Mouse (Mus musculus) neural tube, embryonic 12.5 days (tissue): ENCODE data around the gene Polrmt. TPM values are rescaled to one million over a fixed set of nuclear protein-coding genes. Genes with fewer than 3 reads are reported as not detected.

Experiments
- ATAC-seq: fragments of 200-750 bp; cut with Nextera tagmentation; 2 replicates; pipeline ENCODE4 v1.8.0; 2017; ENCODE audit warnings: low read depth, mild to moderate bottlenecking, moderate TSS enrichment, moderate library complexity; ENCODE audit not compliant: low FRiP score
- H3K27ac ChIP-seq: fragments of 300-500 bp; sonication (generic); 2 replicates; pipeline ENCODE4 v1.5.1; 2016
- H3K27me3 ChIP-seq: fragments of 300-500 bp; sonication (generic); replicated peaks from 2 replicates; pipeline ENCODE4 v1.6.1; 2016; ENCODE audit warnings: mild to moderate bottlenecking
- H3K36me3 ChIP-seq: fragments of 300-500 bp; sonication (generic); 2 replicates; pipeline ENCODE4 v1.6.1; 2016; ENCODE audit warnings: mild to moderate bottlenecking
- H3K4me1 ChIP-seq: fragments of 300-500 bp; sonication (generic); 2 replicates; pipeline ENCODE4 v1.6.1; 2016
- H3K4me2 ChIP-seq: fragments of 300-500 bp; sonication (generic); replicated peaks from 2 replicates; pipeline ENCODE4 v1.6.1; 2016; ENCODE audit warnings: mild to moderate bottlenecking
- H3K4me3 ChIP-seq: fragments of 300-500 bp; sonication (generic); 2 replicates; pipeline ENCODE4 v1.5.1; 2016
- H3K9ac ChIP-seq: fragments of 300-500 bp; sonication (generic); 2 replicates; pipeline ENCODE4 v1.6.1; 2016; ENCODE audit warnings: mild to moderate bottlenecking
- H3K9me3 ChIP-seq: fragments of 300-500 bp; sonication (generic); 2 replicates; pipeline ENCODE4 v1.6.1; 2016; ENCODE audit warnings: mild to moderate bottlenecking
- WGBS: fragments of 180-500 bp; shearing (Covaris S2); methylation state at CpG from one replicate; pipeline ENCODE4 v1.1.7; 2016; 5-methylcytosine and 5-hydroxymethylcytosine counted together
- polyA plus RNA-seq: library from polyadenylated mRNA; unstranded; fragments of >200 nt; fragmentation: Nextera tagmentation; extraction: Ambion mirVana; gene quantifications from 2 replicates; pipeline ENCODE4 v1.2.1, GENCODE M21; 2016

Gene Polrmt
- polyA plus RNA-seq, 1 experiment from 2014 or later: 44.7 TPM

- Histone ChIP-seq H3K9ac (no peak overlapping the region), H3K9me3 (no peaks in the 10 kb centered on the region), H3K4me2 (no peak overlapping the region), H3K4me3 (no peak overlapping the region), H3K27ac (no peak overlapping the region), H3K36me3 (no peaks in the 10 kb centered on the region), H3K27me3 (peaks cover 32% of the 10 kb centered on the region), H3K4me1 (peaks cover 16% of the 10 kb centered on the region)
- 37% methylated on average over 27 of the region's 27 CpGs for WGBS
- ATAC-seq: no peak
Observed at GRCm38 (mm10) chr10:79783920-79784800, 37.8 kb upstream of the Polrmt start.

GRCm38 (mm10) chr10:79783050-79783449, 36.7 kb upstream of the Polrmt start:
- Histone ChIP-seq H3K4me3 (no peak overlapping the region), H3K36me3 (no peaks in the 10 kb centered on the region), H3K4me1 (peaks cover 26% of the 10 kb centered on the region), H3K27me3 (peaks cover 43% of the 10 kb centered on the region), H3K9me3 (no peaks in the 10 kb centered on the region), H3K27ac (no peak overlapping the region), H3K4me2 (no peak overlapping the region), H3K9ac (no peak overlapping the region)
- ATAC-seq: no peak
- 71% methylated on average over 7 of the region's 7 CpGs for WGBS

GRCm38 (mm10) chr10:79781956-79782355, 35.6 kb upstream of the Polrmt start:
- WGBS: 47% methylated on average over 5 of the region's 5 CpGs
- H3K9ac ChIP-seq: no peak overlapping the region
- H3K4me2 ChIP-seq: no peak overlapping the region
- no peak for ATAC-seq
- H3K27ac ChIP-seq: no peak overlapping the region
- H3K27me3 ChIP-seq: peaks cover 54% of the 10 kb centered on the region
- H3K36me3 ChIP-seq: no peaks in the 10 kb centered on the region
- H3K9me3 ChIP-seq: no peaks in the 10 kb centered on the region
- no peak overlapping the region for H3K4me3 ChIP-seq
- H3K4me1 ChIP-seq: peaks cover 36% of the 10 kb centered on the region

DNA sequence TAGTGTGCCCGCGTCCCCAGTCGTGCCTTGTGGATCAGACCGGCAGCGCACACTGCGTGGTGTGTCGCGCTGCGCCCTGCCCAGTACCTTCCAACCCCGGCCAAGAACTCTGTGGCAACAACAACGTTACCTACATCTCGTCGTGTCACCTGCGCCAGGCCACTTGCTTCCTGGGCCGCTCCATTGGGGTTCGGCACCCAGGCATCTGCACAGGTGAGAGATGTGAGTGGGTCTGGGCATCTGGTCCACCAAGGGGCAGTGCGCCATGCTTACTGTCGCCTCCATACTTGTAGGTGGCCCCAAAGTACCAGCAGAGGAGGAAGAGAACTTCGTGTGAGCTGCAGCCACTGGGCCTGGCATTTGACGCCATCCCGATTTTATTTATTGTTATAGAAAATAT, 34.8 kb upstream of the Polrmt start:
- no peak overlapping the region for H3K27ac ChIP-seq
- no peaks in the 10 kb centered on the region for H3K9me3 ChIP-seq
- H3K27me3 ChIP-seq: peaks cover 62% of the 10 kb centered on the region
- no peak for ATAC-seq
- no peak overlapping the region for H3K9ac ChIP-seq
- 29% methylated on average over 21 of the region's 21 CpGs for WGBS
- H3K36me3 ChIP-seq: no peaks in the 10 kb centered on the region
- H3K4me2 ChIP-seq: peak overlapping the region; percentile 69
- peaks cover 38% of the 10 kb centered on the region for H3K4me1 ChIP-seq
- no peak overlapping the region for H3K4me3 ChIP-seq

DNA sequence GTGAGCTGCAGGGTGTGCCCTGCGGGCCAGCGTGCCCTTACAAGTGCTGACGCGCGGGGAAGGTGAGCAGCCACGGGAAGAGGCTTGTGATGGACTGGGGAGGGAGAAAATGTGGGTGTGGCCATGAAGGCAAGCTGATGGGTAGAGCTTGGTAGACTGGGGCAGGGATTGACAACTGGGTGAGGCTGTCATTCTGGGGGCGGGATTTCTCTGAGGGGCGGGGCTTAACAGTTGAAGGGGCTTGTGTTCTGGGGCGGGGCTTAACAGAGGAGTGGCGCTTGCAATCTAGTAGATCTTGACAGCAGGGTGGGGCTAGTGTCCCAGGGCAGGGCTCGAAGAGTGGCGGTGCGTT, 34.3 kb upstream of the Polrmt start:
- Histone ChIP-seq H3K4me3 (peak overlapping the region; percentile 34), H3K4me2 (peak overlapping the region; percentile 69), H3K27me3 (peaks cover 63% of the 10 kb centered on the region), H3K9ac (0 out of 2 replicates have a peak overlapping the region, but pooled peaks have one; percentile 2), H3K36me3 (no peaks in the 10 kb centered on the region), H3K4me1 (peaks cover 38% of the 10 kb centered on the region), H3K9me3 (no peaks in the 10 kb centered on the region), H3K27ac (no peak overlapping the region)
- no peak; the same call in 1 of the 2 replicates for ATAC-seq
- 2% methylated on average over 13 of the region's 13 CpGs for WGBS

GRCm38 (mm10) chr10:79779784-79780663, 33.6 kb upstream of the Polrmt start:
- Histone ChIP-seq H3K4me3 (peak overlapping the region; percentile 34), H3K9ac (0 out of 2 replicates have a peak overlapping the region, but pooled peaks have one; percentile 2), H3K27me3 (peaks cover 63% of the 10 kb centered on the region), H3K4me2 (peak overlapping the region; percentile 69), H3K36me3 (no peaks in the 10 kb centered on the region), H3K4me1 (peaks cover 38% of the 10 kb centered on the region), H3K27ac (no peak overlapping the region), H3K9me3 (0 out of 2 replicates have a peak, but pooled peaks cover 3% of the 10 kb centered on the region)
- 1% methylated on average over 55 of the region's 55 CpGs for WGBS
- peak; percentile 92 for ATAC-seq

DNA sequence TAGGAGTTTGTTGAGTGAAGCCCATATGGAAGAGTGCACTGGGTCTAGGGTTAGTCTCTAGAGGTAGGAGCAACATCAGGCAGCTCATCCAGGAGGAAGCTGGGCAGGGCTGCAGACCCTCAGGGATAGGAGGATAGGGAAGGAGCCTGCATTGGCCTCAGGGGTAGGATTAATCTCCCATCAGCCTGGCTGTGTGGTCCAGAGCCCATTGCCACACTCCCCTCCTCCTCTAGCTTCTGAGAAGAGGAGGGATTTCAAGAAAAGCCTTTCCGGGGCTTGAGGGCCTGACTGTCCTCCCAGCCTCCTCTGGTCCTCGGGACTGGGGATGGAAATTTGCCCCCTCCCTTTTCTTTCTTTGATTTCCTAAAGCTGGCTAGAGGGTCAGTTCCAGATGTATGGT, 32.8 kb upstream of the Polrmt start:
- Histone ChIP-seq H3K9ac (no peak overlapping the region), H3K4me3 (no peak overlapping the region)

DNA sequence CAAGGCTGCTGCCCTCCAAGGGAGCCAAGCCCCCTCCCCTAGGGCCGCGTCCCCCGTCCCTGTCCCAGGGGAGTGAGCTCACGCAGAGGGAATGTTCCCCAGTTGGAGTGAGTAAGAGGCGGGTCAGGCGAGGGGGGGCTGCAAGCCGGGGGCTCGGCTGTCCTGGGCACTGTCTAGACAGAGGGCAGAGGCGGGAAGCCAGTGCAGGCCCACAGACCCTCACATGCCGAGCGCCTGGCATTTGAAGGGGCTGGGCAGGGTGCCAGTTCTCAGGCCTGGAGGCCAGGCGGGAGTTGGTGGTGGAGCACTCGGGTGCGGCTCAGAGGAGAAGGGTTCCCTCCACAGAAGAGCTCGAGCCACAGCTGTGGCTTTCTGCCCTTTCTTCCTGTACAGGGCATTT, 31.6 kb upstream of the Polrmt start:
- H3K9me3 ChIP-seq: 0 out of 2 replicates have a peak, but pooled peaks cover 6% of the 10 kb centered on the region
- no peak for ATAC-seq
- peaks cover 56% of the 10 kb centered on the region for H3K27me3 ChIP-seq
- peak overlapping the region; percentile 7; the same call in 1 of the 2 replicates for H3K4me3 ChIP-seq
- peaks cover 38% of the 10 kb centered on the region for H3K4me1 ChIP-seq
- no peaks in the 10 kb centered on the region for H3K36me3 ChIP-seq
- H3K4me2 ChIP-seq: peak overlapping the region; percentile 20; the same call in 1 of the 2 replicates
- H3K9ac ChIP-seq: no peak overlapping the region
- H3K27ac ChIP-seq: no peak overlapping the region
- WGBS: 14% methylated on average over 15 of the region's 15 CpGs

More for the DNA sequence above, 32.8 kb upstream of the Polrmt start:
- H3K4me1 ChIP-seq: peaks cover 38% of the 10 kb centered on the region
- H3K9me3 ChIP-seq: 0 out of 2 replicates have a peak, but pooled peaks cover 6% of the 10 kb centered on the region
- peaks cover 57% of the 10 kb centered on the region for H3K27me3 ChIP-seq
- no peak for ATAC-seq
- 21% methylated on average over 2 of the region's 2 CpGs for WGBS
- no peaks in the 10 kb centered on the region for H3K36me3 ChIP-seq
- H3K4me2 ChIP-seq: peak overlapping the region; percentile 69; the same call in 1 of the 2 replicates
- no peak overlapping the region for H3K27ac ChIP-seq

DNA sequence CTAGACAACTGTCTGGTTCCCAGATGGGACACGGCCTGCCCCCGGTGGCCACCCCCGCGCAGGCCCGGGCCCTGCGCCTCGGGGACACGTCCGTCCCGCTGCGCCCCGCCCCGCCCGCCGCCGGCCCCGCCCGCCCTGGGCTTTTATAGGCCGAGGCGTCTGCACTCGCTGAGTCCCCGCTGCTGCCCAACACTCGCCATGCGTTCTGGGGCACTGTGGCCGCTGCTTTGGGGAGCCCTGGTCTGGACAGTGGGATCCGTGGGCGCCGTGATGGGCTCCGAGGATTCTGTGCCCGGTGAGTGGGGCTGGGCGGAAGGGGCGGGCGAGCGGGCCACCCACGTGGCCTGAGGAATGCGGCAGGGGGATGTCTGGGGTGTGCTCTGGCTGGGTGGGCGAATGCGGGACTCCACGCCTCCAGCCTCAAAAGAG, 30.7 kb upstream of the Polrmt start, which contains the start of gene Fstl3:
Gene Fstl3 (plus strand): TSS at position 170 of the 429 bp plus-strand sequence.
- no peaks in the 10 kb centered on the region for H3K36me3 ChIP-seq
- H3K9me3 ChIP-seq: 0 out of 2 replicates have a peak, but pooled peaks cover 6% of the 10 kb centered on the region
- H3K4me3 ChIP-seq: peak within 1 kb of the TSS; percentile 31
- peaks cover 51% of the 10 kb centered on the region for H3K27me3 ChIP-seq
- no peak for ATAC-seq
- H3K9ac ChIP-seq: peak within 1 kb of the TSS; percentile 43
- peaks cover 38% of the 10 kb centered on the region for H3K4me1 ChIP-seq
- H3K4me2 ChIP-seq: peak within 1 kb of the TSS; percentile 62
- 2% methylated on average over 39 of the region's 39 CpGs for WGBS
- H3K27ac ChIP-seq: no peak within 1 kb of the TSS

DNA sequence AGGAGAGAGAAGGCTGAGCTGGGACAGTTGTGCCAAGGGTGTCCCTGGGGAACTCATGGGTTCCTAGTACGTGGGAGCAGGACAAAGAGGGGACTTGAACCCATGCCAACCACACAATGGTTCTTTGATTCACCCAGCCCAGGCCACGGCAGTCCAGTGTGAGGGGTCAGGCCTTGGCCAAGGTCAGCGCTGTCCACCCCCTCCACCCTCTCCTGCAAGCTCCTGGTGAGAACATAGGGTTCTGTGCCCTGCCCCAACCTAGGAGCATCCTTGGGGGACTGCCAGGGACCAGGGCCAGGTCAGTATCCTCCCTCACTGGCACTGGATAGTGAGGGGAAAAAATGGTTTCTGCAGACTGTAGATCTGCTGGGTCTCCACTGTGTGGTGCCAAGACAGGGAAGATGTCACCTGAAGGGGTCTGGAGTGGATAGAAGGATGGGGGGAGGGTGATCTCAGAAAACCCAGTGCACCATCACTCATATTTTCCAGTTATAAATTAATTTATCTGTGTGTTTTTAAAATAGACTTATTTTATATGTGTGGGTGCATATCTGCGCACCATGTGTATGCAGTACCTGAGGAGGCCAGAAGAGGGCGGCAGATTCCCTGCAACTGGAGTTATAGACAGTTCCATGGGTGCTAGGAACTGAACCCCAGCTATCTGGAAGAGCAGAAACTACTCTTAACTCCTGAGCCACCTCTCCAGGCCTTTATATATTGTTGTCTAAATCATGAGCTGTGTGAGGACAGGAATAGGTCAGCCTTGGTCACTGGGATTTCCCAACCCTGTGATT, 28.3 kb upstream of the Polrmt start:
- H3K36me3 ChIP-seq: no peaks in the 10 kb centered on the region
- no peak overlapping the region for H3K4me2 ChIP-seq
- H3K9me3 ChIP-seq: 0 out of 2 replicates have a peak, but pooled peaks cover 6% of the 10 kb centered on the region
- 73% methylated on average over 5 of the region's 5 CpGs for WGBS
- no peak overlapping the region for H3K27ac ChIP-seq
- peaks cover 35% of the 10 kb centered on the region for H3K27me3 ChIP-seq
- H3K4me1 ChIP-seq: peaks cover 22% of the 10 kb centered on the region
- no peak overlapping the region for H3K4me3 ChIP-seq
- no peak overlapping the region for H3K9ac ChIP-seq
- no peak for ATAC-seq

DNA sequence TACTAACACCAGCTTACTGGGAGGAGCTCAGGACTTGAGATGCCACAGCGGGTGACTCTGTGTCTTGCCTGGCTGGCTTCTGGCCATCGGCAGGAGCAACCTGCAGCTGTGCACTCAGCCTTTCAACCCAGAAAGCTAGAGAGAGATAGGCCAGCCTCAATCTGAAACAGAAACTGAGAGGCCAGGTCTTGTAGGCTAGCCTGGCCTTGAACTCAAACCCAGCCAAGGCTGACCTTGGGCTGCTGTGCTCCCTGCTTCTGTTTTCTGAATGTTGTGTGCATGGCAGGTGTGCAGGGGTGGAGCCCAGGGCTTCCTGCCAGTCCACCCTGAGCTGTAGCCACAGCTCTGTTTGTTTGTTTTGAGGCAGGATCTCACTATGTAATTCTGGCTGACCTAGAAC, 26.8 kb upstream of the Polrmt start:
- WGBS: 95% methylated on average over 2 of the region's 2 CpGs
- ATAC-seq: no peak

More for the DNA sequence above, 26.8 kb upstream of the Polrmt start:
- Histone ChIP-seq H3K9ac (no peak overlapping the region), H3K27ac (no peak overlapping the region), H3K9me3 (0 out of 2 replicates have a peak, but pooled peaks cover 6% of the 10 kb centered on the region), H3K27me3 (peaks cover 21% of the 10 kb centered on the region), H3K36me3 (no peaks in the 10 kb centered on the region), H3K4me3 (no peak overlapping the region), H3K4me2 (no peak overlapping the region), H3K4me1 (peaks cover 15% of the 10 kb centered on the region)
